Mouse (Mus musculus): ENCODE measurements around the gene Nat8f1.
A peak's percentile ranks its signal among the peaks of the same experiment; 100 is the strongest.
"Not testable (repeated sequence)": the region's sequence is repeated elsewhere in the genome, so short reads cannot be mapped to it uniquely, and the experiment has no call there.

Nat8f1 gene

GRCm38 (mm10) chr6:85906911-85907351 is 8.6 kb downstream of the Nat8f1 start:
- not testable (repeated sequence) for DNase-seq (ENCODE audit: low spot score in 2 of 2)

- DNase-seq (ENCODE audit: low spot score in 2 of 2), result peak; percentile 80 to 87
These were observed 10.8 kb downstream of the Nat8f1 start, which contains the start of gene Nat8f4 for GRCm38 (mm10) chr6:85904642-85905061. Nat8f4 (minus strand) TSS chr6:85904884.

- no peak for DNase-seq (ENCODE audit: low spot score in 2 of 2)
These were observed 13.2 kb downstream of the Nat8f1 start for GRCm38 (mm10) chr6:85902303-85902702.

- DNase-seq (ENCODE audit: low spot score in 2 of 2), result not testable (repeated sequence)
These were observed 16.7 kb downstream of the Nat8f1 start for GRCm38 (mm10) chr6:85898596-85899475.

- DNase-seq (ENCODE audit: low spot score in 2 of 2), result not testable (repeated sequence)
These were observed 20.3 kb downstream of the Nat8f1 start for GRCm38 (mm10) chr6:85895061-85895648.

- no peak for DNase-seq (ENCODE audit: low spot score in 2 of 2)
These were observed 26.5 kb downstream of the Nat8f1 start for GRCm38 (mm10) chr6:85888961-85889360.

GRCm38 (mm10) chr6:85884311-85884710 is 31.2 kb downstream of the Nat8f1 start:
- no peak for DNase-seq (ENCODE audit: low spot score in 2 of 2)

GRCm38 (mm10) chr6:85883246-85883645 is 32.2 kb downstream of the Nat8f1 start:
- not testable (repeated sequence) for DNase-seq (ENCODE audit: low spot score in 2 of 2)

- not testable (repeated sequence) for DNase-seq (ENCODE audit: low spot score in 2 of 2)
These were observed 46.5 kb downstream of the Nat8f1 start, which contains the start of gene Nat8f2 for GRCm38 (mm10) chr6:85869006-85869405. Nat8f2 (minus strand) TSS chr6:85869158.

- DNase-seq (ENCODE audit: low spot score in 2 of 2), result no peak
These were observed 47.5 kb downstream of the Nat8f1 start for GRCm38 (mm10) chr6:85867726-85868690.

- DNase-seq (ENCODE audit: low spot score in 2 of 2), result not testable (repeated sequence)
These were observed 48.5 kb downstream of the Nat8f1 start for GRCm38 (mm10) chr6:85866995-85867394.

GRCm38 (mm10) chr6:85866166-85866565 is 49.3 kb downstream of the Nat8f1 start:
- DNase-seq (ENCODE audit: low spot score in 2 of 2), result not testable (repeated sequence)

GRCm38 (mm10) chr6:85864900-85865639 is 50.4 kb downstream of the Nat8f1 start:
- not testable (repeated sequence) for DNase-seq (ENCODE audit: low spot score in 2 of 2)

- DNase-seq (ENCODE audit: low spot score in 2 of 2), result no peak
These were observed 51.6 kb downstream of the Nat8f1 start for GRCm38 (mm10) chr6:85863840-85864239.

- no peak for DNase-seq (ENCODE audit: low spot score in 2 of 2)
These were observed 52.4 kb downstream of the Nat8f1 start for GRCm38 (mm10) chr6:85863136-85863535.

- no peak for DNase-seq (ENCODE audit: low spot score in 2 of 2)
These were observed 52.9 kb downstream of the Nat8f1 start for GRCm38 (mm10) chr6:85862565-85862964.

- DNase-seq (ENCODE audit: low spot score in 2 of 2), result no peak
These were observed 54.2 kb downstream of the Nat8f1 start for GRCm38 (mm10) chr6:85861247-85861646.
